Mouse (Mus musculus) hindbrain, embryonic 16.5 days (tissue): ENCODE data around the gene Gm28042. TPM values are rescaled to one million over a fixed set of nuclear protein-coding genes. Genes with fewer than 3 reads are reported as not detected.

Source experiments
- ATAC-seq: fragments of 200-750 bp; cut with Nextera tagmentation; 2 replicates; pipeline ENCODE4 v1.8.0; 2017; ENCODE audit warnings: moderate TSS enrichment, moderate library complexity
- H3K27ac ChIP-seq: fragments of 300-500 bp; sonication (generic); 2 replicates; pipeline ENCODE4 v1.5.1; 2014; ENCODE audit warnings: low read depth, mild to moderate bottlenecking, control low read depth, low read length, moderate library complexity
- H3K27me3 ChIP-seq: fragments of 300-500 bp; sonication (generic); replicated peaks from 2 replicates; pipeline ENCODE4 v1.6.1; 2014; ENCODE audit warnings: low read length; ENCODE audit not compliant: control insufficient read depth, insufficient read depth
- H3K36me3 ChIP-seq: fragments of 300-500 bp; sonication (generic); 2 replicates; pipeline ENCODE4 v1.6.1; 2014; ENCODE audit warnings: mild to moderate bottlenecking, low read length, moderate library complexity, mixed read lengths; ENCODE audit not compliant: control insufficient read depth, insufficient read depth
- H3K4me1 ChIP-seq: fragments of 300-500 bp; sonication (generic); 2 replicates; pipeline ENCODE4 v1.6.1; 2014; ENCODE audit warnings: low read depth, low read length; ENCODE audit not compliant: control insufficient read depth, insufficient read depth
- H3K4me2 ChIP-seq: fragments of 300-500 bp; sonication (generic); 2 replicates; pipeline ENCODE4 v1.6.1; 2014; ENCODE audit warnings: mild to moderate bottlenecking, low read length, control low read depth, moderate library complexity
- H3K4me3 ChIP-seq: fragments of 300-500 bp; sonication (generic); 2 replicates; pipeline ENCODE4 v1.5.1; 2014; ENCODE audit warnings: mild to moderate bottlenecking, low read length, control low read depth, moderate library complexity
- H3K9ac ChIP-seq: fragments of 300-500 bp; sonication (generic); 2 replicates; pipeline ENCODE4 v1.6.1; 2014; ENCODE audit warnings: low read depth, mild to moderate bottlenecking, control low read depth, low read length, moderate library complexity
- H3K9me3 ChIP-seq: fragments of 300-500 bp; sonication (generic); 2 replicates; pipeline ENCODE4 v1.6.1; 2014; ENCODE audit warnings: mild to moderate bottlenecking, low read length, moderate library complexity; ENCODE audit not compliant: control insufficient read depth
- WGBS: fragments of 180-500 bp; shearing (Covaris S2); extraction: QIAGEN DNeasy Blood & Tissue Kit; methylation state at CpG from one replicate; pipeline ENCODE4 v1.1.7; 2014; 5-methylcytosine and 5-hydroxymethylcytosine counted together
- microRNA-seq: library from miRNA; unstranded; fragments of <30 nt; microRNA quantifications from one replicate; pipeline ENCODE4, GENCODE M21; 2017
- polyA plus RNA-seq: library from polyadenylated mRNA; unstranded; fragments of >200 nt; fragmentation: Nextera tagmentation; extraction: Ambion mirVana; gene quantifications from 2 replicates; pipeline ENCODE4 v1.2.1, GENCODE M21; 2015

Gm28042 gene
- polyA plus RNA-seq, 1 experiment from 2014 or later = 3.7 TPM

DNA sequence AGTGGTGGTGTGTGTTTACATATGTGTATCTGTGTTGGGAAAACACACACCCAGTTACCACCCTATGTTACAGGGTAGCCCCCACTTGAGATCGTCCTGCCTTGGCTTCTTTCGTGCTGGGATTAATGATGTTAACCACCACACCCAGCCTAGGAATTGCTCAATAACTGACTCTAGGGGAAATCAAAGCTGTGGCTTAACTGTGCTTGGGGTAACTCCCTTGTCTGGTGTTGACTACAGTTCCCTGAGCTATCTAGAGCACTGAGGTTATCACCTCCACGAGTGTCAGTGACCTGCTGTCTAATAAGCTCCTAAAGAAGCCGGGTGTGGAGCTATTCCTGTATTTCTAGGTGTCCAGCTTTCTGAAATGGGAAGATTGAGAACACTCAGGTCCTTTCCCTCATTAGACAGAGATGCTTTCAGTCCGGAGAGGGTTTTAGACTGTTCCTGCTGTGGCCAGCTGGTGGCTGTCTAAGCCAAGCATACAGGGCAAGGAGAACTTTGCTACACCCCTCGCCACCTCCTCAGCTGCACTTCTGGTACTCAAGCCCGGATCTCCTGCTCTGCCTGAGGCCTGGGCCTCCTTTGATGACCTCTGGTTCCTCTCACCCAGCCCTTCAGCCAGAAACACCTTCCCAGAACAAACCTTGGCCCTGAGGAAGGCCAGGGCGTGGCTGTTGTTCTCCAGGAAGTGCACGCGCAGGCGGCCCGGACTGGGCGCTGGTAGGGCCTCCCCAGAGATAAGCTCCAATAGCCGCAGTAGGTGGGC is 57.5 kb downstream of the Gm28042 start:
- Histone ChIP-seq H3K36me3 (no peaks in the 10 kb centered on the region), H3K9ac (no peak overlapping the region), H3K9me3 (no peaks in the 10 kb centered on the region), H3K4me3 (no peak overlapping the region), H3K27me3 (no peaks in the 10 kb centered on the region), H3K4me1 (no peaks in the 10 kb centered on the region), H3K4me2 (no peak overlapping the region), H3K27ac (no peak overlapping the region)
- ATAC-seq = no peak
- WGBS = 83% methylated on average over 14 of the region's 14 CpGs

DNA sequence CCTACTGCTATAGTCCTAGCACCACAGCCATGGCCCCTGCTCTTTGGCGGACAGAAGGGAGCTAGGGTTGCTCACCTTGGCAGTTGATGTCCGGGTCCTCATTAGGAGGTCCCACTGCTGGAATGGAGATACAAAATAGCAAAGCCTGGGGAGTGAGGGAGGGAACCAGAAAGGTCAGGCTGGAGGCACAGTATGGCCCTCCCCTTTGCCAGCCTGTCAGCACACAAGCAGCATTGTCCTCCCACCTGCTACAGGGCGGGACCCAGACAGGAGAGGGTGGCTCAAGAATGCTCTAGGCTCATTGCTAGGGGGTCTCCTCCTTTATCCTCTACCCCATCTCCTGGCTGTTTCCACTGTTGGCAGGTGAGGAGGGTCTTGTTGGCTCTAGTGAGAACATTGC is 58.7 kb downstream of the Gm28042 start:
- 90% methylated on average over 3 of the region's 3 CpGs for WGBS
- H3K4me3 ChIP-seq = no peak overlapping the region
- H3K36me3 ChIP-seq = no peaks in the 10 kb centered on the region
- ATAC-seq = no peak
- no peak overlapping the region for H3K4me2 ChIP-seq
- no peaks in the 10 kb centered on the region for H3K27me3 ChIP-seq
- H3K9ac ChIP-seq = no peak overlapping the region
- no peaks in the 10 kb centered on the region for H3K4me1 ChIP-seq
- no peak overlapping the region for H3K27ac ChIP-seq
- no peaks in the 10 kb centered on the region for H3K9me3 ChIP-seq

DNA sequence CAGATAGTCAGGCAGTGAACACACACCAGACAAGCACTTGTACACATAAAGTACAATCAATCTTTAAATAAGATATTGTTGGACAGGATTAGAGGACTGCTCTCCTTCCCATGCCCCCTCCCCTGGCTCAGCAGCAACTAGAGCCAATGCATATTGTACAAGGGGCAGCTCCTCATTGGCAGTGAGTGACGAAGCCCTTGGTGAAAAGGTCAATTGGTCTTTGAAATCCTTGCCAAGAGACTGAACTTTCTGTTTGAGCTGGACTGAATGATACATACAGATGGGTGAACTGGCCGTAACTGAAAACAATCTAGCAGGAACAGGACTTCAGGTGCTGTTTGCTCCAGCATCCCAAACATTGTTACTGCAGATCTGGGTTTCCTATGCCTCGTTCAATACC is 60.1 kb downstream of the Gm28042 start:
- Histone ChIP-seq H3K4me3 (no peak overlapping the region), H3K9me3 (no peaks in the 10 kb centered on the region), H3K36me3 (no peaks in the 10 kb centered on the region), H3K27ac (no peak overlapping the region), H3K9ac (no peak overlapping the region), H3K27me3 (no peaks in the 10 kb centered on the region), H3K4me2 (no peak overlapping the region), H3K4me1 (no peaks in the 10 kb centered on the region)
- WGBS = 78% methylated on average over 3 of the region's 3 CpGs
- no peak for ATAC-seq

- H3K9ac ChIP-seq = no peak overlapping the region
- no peak for ATAC-seq
- H3K4me3 ChIP-seq = no peak overlapping the region
- no peak overlapping the region for H3K4me2 ChIP-seq
- H3K36me3 ChIP-seq = no peaks in the 10 kb centered on the region
- H3K27me3 ChIP-seq = no peaks in the 10 kb centered on the region
- 82% methylated on average over 2 of the region's 2 CpGs for WGBS
- no peak overlapping the region for H3K27ac ChIP-seq
- no peaks in the 10 kb centered on the region for H3K4me1 ChIP-seq
- H3K9me3 ChIP-seq = no peaks in the 10 kb centered on the region
These were observed 60.6 kb downstream of the Gm28042 start for GRCm38 (mm10) chr2:120087897-120088296.

GRCm38 (mm10) chr2:120090979-120091378 is 63.7 kb downstream of the Gm28042 start:
- 93% methylated on average over 17 of the region's 17 CpGs for WGBS
- no peak for ATAC-seq

More at GRCm38 (mm10) chr2:120090979-120091378, 63.7 kb downstream of the Gm28042 start:
- H3K27me3 ChIP-seq = no peaks in the 10 kb centered on the region
- no peak overlapping the region for H3K9ac ChIP-seq
- H3K9me3 ChIP-seq = no peaks in the 10 kb centered on the region
- no peaks in the 10 kb centered on the region for H3K4me1 ChIP-seq
- H3K36me3 ChIP-seq = no peaks in the 10 kb centered on the region
- no peak overlapping the region for H3K27ac ChIP-seq
- no peak overlapping the region for H3K4me3 ChIP-seq
- no peak overlapping the region for H3K4me2 ChIP-seq

Small RNA genes within 50 kb of the gene (microRNA-seq; reads per million reads assigned to microRNA genes)
- gene Mir7665 = not detected

Other genes starting within 250 kb of the Gm28042 start
- gene Rpap1, start 240.0 kb upstream of the Gm28042 start, polyA plus RNA-seq = 16.5 and 19.4 TPM in 2 replicates
- gene Tyro3, start 229.8 kb upstream of the Gm28042 start, polyA plus RNA-seq = 28.5 and 30.0 TPM in 2 replicates
- gene Mga, start 130.3 kb upstream of the Gm28042 start, polyA plus RNA-seq = 19.4 and 22.4 TPM in 2 replicates
- 7.2 and 9.3 TPM in 2 replicates for gene Mapkbp1, start 54.8 kb upstream of the Gm28042 start, polyA plus RNA-seq
- 17.0 and 17.7 TPM in 2 replicates for gene Jmjd7, start within 50 bp of the Gm28042 start, polyA plus RNA-seq
- gene Pla2g4b, start 5.9 kb downstream of the Gm28042 start, polyA plus RNA-seq = 1.9 and 4.0 TPM in 2 replicates
- gene Ehd4, start 127.1 kb downstream of the Gm28042 start, polyA plus RNA-seq = 19.2 and 20.7 TPM in 2 replicates
- 5.1 and 5.7 TPM in 2 replicates for gene Pla2g4e, start 217.8 kb downstream of the Gm28042 start, polyA plus RNA-seq